21 mouse cellular contexts compared by ENCODE assay signal in the genomic region with DNA sequence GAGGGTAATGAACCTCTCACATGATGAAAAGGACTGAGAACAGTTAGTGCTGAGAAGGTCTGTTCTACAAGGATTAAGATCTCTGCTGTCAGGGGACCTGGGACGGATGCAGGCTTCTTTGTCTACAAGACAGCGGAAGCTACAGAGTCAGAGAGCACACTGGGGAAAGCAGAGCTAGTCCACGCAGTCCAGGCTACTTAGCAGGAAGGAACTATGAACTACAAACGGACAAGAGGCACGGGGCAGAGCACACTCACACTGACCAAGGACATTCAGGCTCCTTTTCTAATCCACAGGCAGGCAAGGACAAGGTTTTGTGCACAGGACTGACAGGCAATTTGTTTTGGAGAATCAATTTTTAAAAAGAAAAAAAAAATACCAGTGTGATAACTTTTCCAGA.
DNase-seq lines count a peak whose midpoint lies in the region; ATAC-seq lines count a peak whose summit lies in the region.
"Had no signal": no experiment of that assay in that cellular context is flagged by ENCODE, and none has a peak within 500 bp of the region (broad histone marks: within the 10 kb centered on the region; RNA-seq: fewer than 3 reads in every experiment).

No protein-coding gene starts in this region.

- H3K4me1 ChIP-seq in midbrain, embryonic 10.5 days, result peaks cover 23% of the 10 kb centered on the region
- peaks cover 8% of the 10 kb centered on the region; the same call in 1 of the 2 replicates for H3K4me1 ChIP-seq in midbrain, embryonic 15.5 days
- H3K4me1 ChIP-seq: embryonic facial prominence, embryonic 13.5 days; heart, embryonic 12.5 days; hindbrain, embryonic 10.5 days; intestine, embryonic 15.5 days had no signal

- H3K27ac ChIP-seq in midbrain, embryonic 10.5 days (replicated peaks), result 0 out of 2 replicates have a peak overlapping the region, but pooled peaks have one; percentile 28
- H3K27ac ChIP-seq in midbrain, embryonic 15.5 days, result no peak overlapping the region
- H3K27ac ChIP-seq: embryonic facial prominence, embryonic 13.5 days; forebrain, embryonic 12.5 days; hindbrain, embryonic 10.5 days; hindbrain, embryonic 14.5 days; intestine, embryonic 15.5 days had no signal

- H3K9me3 ChIP-seq in midbrain, embryonic 10.5 days (replicated peaks), result no peaks in the 10 kb centered on the region
- no peaks in the 10 kb centered on the region for H3K9me3 ChIP-seq in midbrain, embryonic 15.5 days
- H3K9me3 ChIP-seq: embryonic facial prominence, embryonic 13.5 days; forebrain, embryonic 12.5 days; heart, embryonic 12.5 days; hindbrain, embryonic 10.5 days; intestine, embryonic 15.5 days had no signal

- H3K4me3 ChIP-seq in midbrain, embryonic 10.5 days, result no peak overlapping the region
- H3K4me3 ChIP-seq in midbrain, embryonic 15.5 days, result no peak overlapping the region
- H3K4me3 ChIP-seq: embryonic facial prominence, embryonic 13.5 days; forebrain, embryonic 12.5 days; heart, embryonic 12.5 days; hindbrain, embryonic 10.5 days; intestine, embryonic 15.5 days had no signal

- no peaks in the 10 kb centered on the region for H3K36me3 ChIP-seq in midbrain, embryonic 10.5 days
- no peaks in the 10 kb centered on the region for H3K36me3 ChIP-seq in midbrain, embryonic 15.5 days (replicated peaks)
- H3K36me3 ChIP-seq: embryonic facial prominence, embryonic 13.5 days; forebrain, embryonic 12.5 days; hindbrain, embryonic 10.5 days; intestine, embryonic 15.5 days had no signal

- H3K4me2 ChIP-seq in midbrain, embryonic 15.5 days, result no peak overlapping the region
- H3K4me2 ChIP-seq: embryonic facial prominence, embryonic 13.5 days; forebrain, embryonic 12.5 days; heart, embryonic 12.5 days; hindbrain, embryonic 14.5 days; intestine, embryonic 15.5 days had no signal

- DNase-seq in adrenal gland, postnatal 10 days, result peak; percentile 29
- DNase-seq in adrenal gland, adult 18-20 months (ENCODE audit: low spot score in 2 of 2), result no peak
- peak; percentile 78 for DNase-seq in heart, adult 11 months
- no peak for DNase-seq in heart, adult 18-20 months
- no peak for DNase-seq in midbrain, embryonic 10.5 days (ENCODE audit: low spot score)
- no peak for DNase-seq in thymus, postnatal 0 days (ENCODE audit: low spot score)
- DNase-seq: cerebellum, adult 18-20 months; cerebellum, adult 9-11 months; cerebellum, postnatal 36 days; gastrocnemius, postnatal 10 days had no signal

- WGBS in midbrain, embryonic 10.5 days, result 27% methylated on average over 5 of the region's 5 CpGs
- WGBS in midbrain, embryonic 15.5 days, result 17% methylated on average over 5 of the region's 5 CpGs

- peaks cover 21% of the 10 kb centered on the region for H3K27me3 ChIP-seq in midbrain, embryonic 10.5 days (ENCODE audit: low read depth, poor library complexity, severe bottlenecking)
- no peaks in the 10 kb centered on the region for H3K27me3 ChIP-seq in midbrain, embryonic 15.5 days (replicated peaks)
- H3K27me3 ChIP-seq: CH12.LX; embryonic facial prominence, embryonic 13.5 days; forebrain, embryonic 12.5 days; heart, embryonic 12.5 days; intestine, embryonic 15.5 days; Patski had no signal

- ATAC-seq in midbrain, embryonic 15.5 days (replicated peaks), result no peak
- ATAC-seq: activated CD4-positive, CD25-positive, alpha-beta regulatory T cell, adult 4 months; forebrain, embryonic 16.5 days; intestine, embryonic 15.5 days; Patski had no signal

- no peak overlapping the region for H3K9ac ChIP-seq in midbrain, embryonic 15.5 days
- H3K9ac ChIP-seq: embryonic facial prominence, embryonic 13.5 days; forebrain, embryonic 12.5 days; heart, embryonic 12.5 days; hindbrain, embryonic 14.5 days; intestine, embryonic 15.5 days had no signal

Comparison
In these comparisons a context has a peak if more than half of its experiments do, and no peak if none do; other contexts are left out.
1. DNase-seq: peak in adrenal gland, postnatal 10 days (single experiment) and heart, adult 11 months (single experiment); none in adrenal gland, adult 18-20 months (0 of 2), heart, adult 18-20 months (0 of 2), midbrain, embryonic 10.5 days (single experiment) and thymus, postnatal 0 days (single experiment).